18 mouse cellular contexts compared by ENCODE assay signal in genomic region chr3:147088171-147088570, GRCm38 (mm10).
"Had no signal": no experiment of that assay in that cellular context is flagged by ENCODE, and none has a peak within 500 bp of the region (broad histone marks: within the 10 kb centered on the region; RNA-seq: fewer than 3 reads in every experiment).

No protein-coding gene starts in this region.

- H3K27ac ChIP-seq: midbrain, embryonic 10.5 days; midbrain, embryonic 13.5 days; midbrain, embryonic 15.5 days; neural tube, embryonic 13.5 days; neural tube, embryonic 15.5 days had no signal

- DNase-seq: lung, adult 18-20 months; lung, postnatal 10 days; lung, postnatal 4 days; retina, postnatal 1 day; right cerebral cortex, adult 18-20 months; right cerebral cortex, postnatal 25 days; right cerebral cortex, postnatal 4 days; spleen, adult 18-20 months; thymus, adult 18-20 months; thymus, postnatal 14 days; thymus, postnatal 36 days had no signal

- H3K27me3 ChIP-seq: midbrain, embryonic 15.5 days; neural tube, embryonic 13.5 days; neural tube, embryonic 15.5 days had no signal

- ATAC-seq: midbrain, embryonic 13.5 days; midbrain, embryonic 15.5 days had no signal

- H3K36me3 ChIP-seq: midbrain, embryonic 10.5 days; midbrain, embryonic 13.5 days; midbrain, embryonic 15.5 days; neural tube, embryonic 13.5 days; neural tube, embryonic 15.5 days had no signal

- H3K9ac ChIP-seq: lung, embryonic 14.5 days; midbrain, embryonic 13.5 days; midbrain, embryonic 15.5 days; neural tube, embryonic 13.5 days; neural tube, embryonic 15.5 days had no signal

- H3K4me2 ChIP-seq: lung, embryonic 14.5 days; midbrain, embryonic 13.5 days; midbrain, embryonic 15.5 days; neural tube, embryonic 13.5 days; neural tube, embryonic 15.5 days had no signal

- H3K4me3 ChIP-seq: midbrain, embryonic 10.5 days; midbrain, embryonic 13.5 days; midbrain, embryonic 15.5 days; myocyte; neural tube, embryonic 13.5 days; neural tube, embryonic 15.5 days had no signal

- H3K9me3 ChIP-seq: midbrain, embryonic 10.5 days; midbrain, embryonic 13.5 days; midbrain, embryonic 15.5 days; neural tube, embryonic 13.5 days; neural tube, embryonic 15.5 days had no signal
